Comparison of ENCODE assay signal across 26 mouse cellular contexts in genomic region chr7:96244796-96245195, GRCm38 (mm10).
DNase-seq lines count a peak whose midpoint lies in the region; ATAC-seq and TF ChIP-seq lines count a peak whose summit lies in the region.
"Had no signal": no experiment of that assay in that cellular context is flagged by ENCODE, and none has a peak within 500 bp of the region (broad histone marks: within the 10 kb centered on the region; RNA-seq: fewer than 3 reads in every experiment).

No protein-coding gene starts in this region.

- no peak for TF ChIP-seq CTCF in E14TG2a.4 (conservative IDR thresholded peaks at IDR 0.05; ENCODE audit: low read length)
- TF ChIP-seq CTCF in ES-Bruce4 (IDR thresholded peaks at IDR 0.05; ENCODE audit: low read depth, low read length): no peak

- no peaks in the 10 kb centered on the region for H3K27me3 ChIP-seq in E14TG2a.4 (ENCODE audit: insufficient read depth, low read length)
- H3K27me3 ChIP-seq in ES-Bruce4 (ENCODE audit: control insufficient read depth, insufficient read depth, low read length, poor library complexity, severe bottlenecking): no peaks in the 10 kb centered on the region
- H3K27me3 ChIP-seq: embryonic facial prominence, embryonic 13.5 days; embryonic facial prominence, embryonic 15.5 days; forebrain, embryonic 12.5 days; Patski had no signal

- peak; percentile 64 for DNase-seq in R1 (ENCODE audit: low read depth, low spot score)
- DNase-seq in left cerebral cortex, adult 9 months (ENCODE audit: low spot score in 2 of 2): no peak
- no peak for DNase-seq in adrenal gland, adult (ENCODE audit: inconsistent age in 2 of 2, low spot score in 1 of 2)
- DNase-seq: adrenal gland, adult 2 months; adrenal gland, postnatal 10 days; adrenal gland, postnatal 25 days; cerebellum, adult 11 months; cerebellum, adult 18-20 months; cerebellum, adult 8-10 months; cerebellum, adult 9-11 months; cerebellum, postnatal 14 days; cerebellum, postnatal 36 days; embryo, embryonic 11 days had no signal

- H3K4me3 ChIP-seq in E14TG2a.4 (replicated peaks; ENCODE audit: low read length) (0 out of 2 replicates have a peak overlapping the region, but pooled peaks have one; percentile 14), ES-Bruce4 (ENCODE audit: low read depth, low read length) (no peak overlapping the region)
- H3K4me3 ChIP-seq: embryonic facial prominence, embryonic 13.5 days; embryonic facial prominence, embryonic 15.5 days; erythroblast, embryonic 14.5 days; forebrain, embryonic 10.5 days; forebrain, embryonic 12.5 days had no signal

- TF ChIP-seq EP300 in ES-Bruce4 (IDR thresholded peaks at IDR 0.05; ENCODE audit: insufficient read depth, low read depth, low read length): peak; percentile 62; the same call in 1 of the 2 replicates

- H3K9ac ChIP-seq in ES-Bruce4 (ENCODE audit: low read depth, poor library complexity, severe bottlenecking): 0 out of 2 replicates have a peak overlapping the region, but pooled peaks have one; percentile 21
- H3K9ac ChIP-seq: embryonic facial prominence, embryonic 13.5 days; embryonic facial prominence, embryonic 15.5 days; forebrain, embryonic 12.5 days had no signal

- H3K36me3 ChIP-seq in E14TG2a.4 (ENCODE audit: insufficient read depth, low read length): peaks cover 24% of the 10 kb centered on the region
- H3K36me3 ChIP-seq in ES-Bruce4 (ENCODE audit: control insufficient read depth, insufficient read depth, low read length, poor library complexity, severe bottlenecking): no peaks in the 10 kb centered on the region
- H3K36me3 ChIP-seq: embryonic facial prominence, embryonic 15.5 days; G1E had no signal

- H3K4me1 ChIP-seq in E14TG2a.4 (replicated peaks; ENCODE audit: low read depth, low read length) (peaks cover 69% of the 10 kb centered on the region), ES-Bruce4 (ENCODE audit: control insufficient read depth, insufficient read depth, low read length) (no peaks in the 10 kb centered on the region)

- TF ChIP-seq POLR2A in ES-Bruce4 (IDR thresholded peaks at IDR 0.05; ENCODE audit: insufficient read depth, low read length): no peak

- peak overlapping the region; percentile 82 for H3K27ac ChIP-seq in ES-Bruce4 (ENCODE audit: insufficient read depth, low read length)
- H3K27ac ChIP-seq: embryonic facial prominence, embryonic 13.5 days; embryonic facial prominence, embryonic 15.5 days; forebrain, embryonic 10.5 days; forebrain, embryonic 12.5 days had no signal

- H3K9me3 ChIP-seq in E14TG2a.4 (ENCODE audit: low read length) (no peaks in the 10 kb centered on the region), ES-Bruce4 (replicated peaks; ENCODE audit: control insufficient read depth, insufficient read depth, low read length, poor library complexity, severe bottlenecking) (no peaks in the 10 kb centered on the region)

- ATAC-seq in megakaryocyte, adult 5-6 weeks (ENCODE audit: poor library complexity, severe bottlenecking): no peak
- ATAC-seq: activated CD4-positive, CD25-positive, alpha-beta regulatory T cell, adult 4 months; forebrain, embryonic 14.5 days; forebrain, embryonic 16.5 days; Patski had no signal
